Mouse (Mus musculus): ENCODE measurements around the gene Vps35l. TPM values are rescaled to one million over a fixed set of nuclear protein-coding genes. Genes with fewer than 3 reads are reported as not detected.

Gene Vps35l
- polyA plus RNA-seq, 1 experiment from 2014 or later = 67.6 TPM

- ATAC-seq (ENCODE audit: insufficient number of reproducible peaks, low FRiP score, low TSS enrichment, low read depth) = no peak
- Histone ChIP-seq H3K9me3 (replicated peaks) (no peaks in the 10 kb centered on the region), H3K27me3 (no peaks in the 10 kb centered on the region), H3K27ac (replicated peaks) (no peak overlapping the region), H3K9ac (no peak overlapping the region), H3K4me2 (replicated peaks) (no peak overlapping the region), H3K36me3 (peaks cover 54% of the 10 kb centered on the region), H3K4me3 (replicated peaks) (0 out of 2 replicates have a peak overlapping the region, but pooled peaks have one; percentile 1), H3K4me1 (peaks cover 37% of the 10 kb centered on the region)
- 87% methylated on average over 4 of the region's 4 CpGs for WGBS
These were observed 112.6 kb downstream of the Vps35l start for GRCm38 (mm10) chr7:118852611-118853010.

GRCm38 (mm10) chr7:118854606-118855005 is 114.6 kb downstream of the Vps35l start:
- Histone ChIP-seq H3K4me3 (replicated peaks) (peak overlapping the region; percentile 91), H3K4me2 (replicated peaks) (peak overlapping the region; percentile 67), H3K4me1 (peaks cover 34% of the 10 kb centered on the region), H3K9ac (peak overlapping the region; percentile 68), H3K9me3 (replicated peaks) (no peaks in the 10 kb centered on the region), H3K27me3 (no peaks in the 10 kb centered on the region), H3K27ac (replicated peaks) (no peak overlapping the region), H3K36me3 (peaks cover 34% of the 10 kb centered on the region)
- ATAC-seq (ENCODE audit: insufficient number of reproducible peaks, low FRiP score, low TSS enrichment, low read depth) = no peak
- WGBS = 8% methylated on average over 3 of the region's 3 CpGs

DNA sequence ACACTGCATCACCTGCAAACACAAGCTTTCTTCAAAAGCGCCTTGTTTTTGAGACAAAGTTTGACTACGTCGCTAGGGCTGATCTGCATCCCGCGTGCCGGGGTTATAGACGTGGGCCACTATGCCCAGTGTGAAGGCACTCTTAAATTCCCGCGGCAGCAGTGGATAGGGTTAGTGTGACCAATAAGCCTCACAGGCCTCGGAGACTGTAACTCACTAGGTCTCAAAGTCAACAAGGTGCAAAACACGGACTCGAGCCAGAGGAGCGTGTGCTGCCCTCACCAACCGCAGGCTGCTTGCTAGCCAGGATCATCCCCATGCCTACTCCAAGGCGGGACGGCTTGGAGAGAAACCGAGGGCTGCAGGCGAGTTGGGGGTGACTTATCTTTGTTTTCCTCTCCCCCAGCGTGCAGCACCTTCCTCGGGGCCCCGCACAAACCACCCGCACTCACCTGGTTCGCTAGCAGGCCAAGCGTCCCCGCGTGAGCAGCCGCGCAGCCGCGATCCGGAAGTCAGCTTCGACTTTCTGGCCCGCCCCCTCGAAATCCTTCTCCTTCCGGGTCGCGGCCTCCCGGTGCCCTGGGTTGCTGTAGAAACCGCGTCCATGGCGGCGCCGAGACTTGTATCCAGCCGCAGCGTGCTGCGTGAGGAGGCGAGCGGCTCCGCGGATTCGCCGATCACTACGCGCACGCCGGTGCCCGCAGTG is 115.3 kb downstream of the Vps35l start, which contains the start of gene Iqck:
Iqck (plus strand) TSS at position 582 of the 706 bp plus-strand sequence.
- Histone ChIP-seq H3K4me1 (peaks cover 31% of the 10 kb centered on the region), H3K36me3 (peaks cover 29% of the 10 kb centered on the region), H3K4me2 (replicated peaks) (peak within 1 kb of the TSS; percentile 67), H3K27me3 (no peaks in the 10 kb centered on the region), H3K9me3 (replicated peaks) (no peaks in the 10 kb centered on the region), H3K9ac (peak within 1 kb of the TSS; percentile 68), H3K4me3 (replicated peaks) (peak within 1 kb of the TSS; percentile 91), H3K27ac (replicated peaks) (peak within 1 kb of the TSS; percentile 82)
- under 1% methylated on average over 57 of the region's 57 CpGs for WGBS
- ATAC-seq (ENCODE audit: insufficient number of reproducible peaks, low FRiP score, low TSS enrichment, low read depth) = peak; percentile 92

DNA sequence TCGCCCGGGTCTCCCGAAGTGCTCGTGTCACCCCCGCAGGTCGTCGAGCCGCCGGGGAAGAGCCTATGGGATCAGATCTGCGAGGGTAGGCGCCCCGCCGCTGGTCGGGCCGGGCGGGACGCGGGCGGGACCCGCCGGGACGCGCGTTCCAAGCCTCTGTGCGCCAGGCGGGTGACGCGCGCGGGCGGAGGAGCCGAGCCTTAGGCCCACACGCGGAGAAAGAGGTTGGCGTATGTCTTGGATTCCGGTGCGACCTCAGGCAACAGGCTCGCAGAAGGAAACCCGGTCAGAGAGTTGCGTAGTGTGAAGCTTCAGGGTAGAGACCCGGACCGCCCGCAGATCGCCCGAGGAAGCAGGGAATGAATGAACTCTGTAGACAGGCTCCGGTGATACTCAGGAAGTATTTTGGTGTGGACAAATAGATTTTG is 115.9 kb downstream of the Vps35l start, which contains the start of gene Knop1:
Knop1 (minus strand) TSS at position 378 of the 428 bp plus-strand sequence.
- Histone ChIP-seq H3K27ac (replicated peaks) (peak within 1 kb of the TSS; percentile 82), H3K9ac (peak within 1 kb of the TSS; percentile 68), H3K9me3 (replicated peaks) (no peaks in the 10 kb centered on the region), H3K36me3 (peaks cover 23% of the 10 kb centered on the region), H3K4me1 (peaks cover 25% of the 10 kb centered on the region), H3K27me3 (no peaks in the 10 kb centered on the region), H3K4me2 (replicated peaks) (peak within 1 kb of the TSS; percentile 67), H3K4me3 (replicated peaks) (peak within 1 kb of the TSS; percentile 91)
- under 1% methylated on average over 46 of the region's 46 CpGs for WGBS
- ATAC-seq (ENCODE audit: insufficient number of reproducible peaks, low FRiP score, low TSS enrichment, low read depth) = peak; percentile 79

- Histone ChIP-seq H3K27ac (replicated peaks) (no peak overlapping the region), H3K4me1 (peaks cover 21% of the 10 kb centered on the region), H3K9ac (no peak overlapping the region), H3K36me3 (no peaks in the 10 kb centered on the region), H3K27me3 (no peaks in the 10 kb centered on the region), H3K9me3 (replicated peaks) (no peaks in the 10 kb centered on the region), H3K4me3 (replicated peaks) (no peak overlapping the region), H3K4me2 (replicated peaks) (no peak overlapping the region)
- ATAC-seq (ENCODE audit: insufficient number of reproducible peaks, low FRiP score, low TSS enrichment, low read depth) = no peak
- 100% methylated on average over 1 of the region's 1 CpGs for WGBS
These were observed 118.6 kb downstream of the Vps35l start for GRCm38 (mm10) chr7:118858640-118859039.

GRCm38 (mm10) chr7:118865362-118865761 is 125.3 kb downstream of the Vps35l start:
- no peak overlapping the region for H3K27ac ChIP-seq (replicated peaks)
- no peak overlapping the region for H3K9ac ChIP-seq
- no peak overlapping the region for H3K4me3 ChIP-seq (replicated peaks)
- ATAC-seq (ENCODE audit: insufficient number of reproducible peaks, low FRiP score, low TSS enrichment, low read depth) = no peak
- no peaks in the 10 kb centered on the region for H3K27me3 ChIP-seq
- H3K4me1 ChIP-seq = no peaks in the 10 kb centered on the region
- 70% methylated on average over 2 of the region's 2 CpGs for WGBS
- H3K36me3 ChIP-seq = no peaks in the 10 kb centered on the region
- H3K9me3 ChIP-seq (replicated peaks) = no peaks in the 10 kb centered on the region
- H3K4me2 ChIP-seq (replicated peaks) = no peak overlapping the region

DNA sequence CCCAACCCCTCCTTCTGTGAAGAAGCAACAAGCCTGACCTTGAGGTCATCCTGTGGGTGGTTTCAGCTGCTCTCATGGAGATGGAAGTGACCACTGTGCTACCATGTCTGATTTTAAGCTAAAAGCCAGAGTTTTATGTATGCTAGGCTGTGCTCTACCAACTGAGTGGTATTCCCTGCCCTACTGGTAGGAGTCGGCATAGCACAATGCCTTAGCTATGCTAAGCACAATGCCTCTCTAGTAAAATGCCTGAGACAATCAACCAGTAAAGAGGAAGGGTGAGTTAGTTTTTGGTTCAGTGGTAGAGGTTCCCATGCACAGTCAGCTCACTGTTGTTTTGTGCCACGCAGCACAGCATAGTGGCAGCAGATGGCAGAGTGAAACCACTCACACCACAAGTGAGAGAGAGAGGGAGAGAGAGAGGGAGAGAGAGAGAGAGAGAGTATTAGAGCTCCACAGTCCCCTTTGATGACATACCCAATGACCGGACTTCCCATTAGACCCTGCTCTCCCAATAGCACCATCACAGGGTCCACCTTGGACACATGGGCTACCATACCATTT is 139.5 kb downstream of the Vps35l start:
- Histone ChIP-seq H3K27ac (replicated peaks) (no peak overlapping the region), H3K9me3 (replicated peaks) (no peaks in the 10 kb centered on the region), H3K4me3 (replicated peaks) (no peak overlapping the region), H3K4me2 (replicated peaks) (no peak overlapping the region), H3K9ac (no peak overlapping the region), H3K36me3 (no peaks in the 10 kb centered on the region), H3K4me1 (peaks cover 7% of the 10 kb centered on the region; the same call in 1 of the 2 replicates), H3K27me3 (no peaks in the 10 kb centered on the region)
- 79% methylated on average over 3 of the region's 3 CpGs for WGBS
- no peak for ATAC-seq (ENCODE audit: insufficient number of reproducible peaks, low FRiP score, low TSS enrichment, low read depth)

- no peaks in the 10 kb centered on the region for H3K36me3 ChIP-seq
- no peak overlapping the region for H3K9ac ChIP-seq
- no peak overlapping the region; the same call in 1 of the 2 replicates for H3K27ac ChIP-seq (replicated peaks)
- no peaks in the 10 kb centered on the region for H3K27me3 ChIP-seq
- peaks cover 14% of the 10 kb centered on the region; the same call in 1 of the 2 replicates for H3K4me1 ChIP-seq
- ATAC-seq (ENCODE audit: insufficient number of reproducible peaks, low FRiP score, low TSS enrichment, low read depth) = no peak
- no peak overlapping the region for H3K4me2 ChIP-seq (replicated peaks)
- WGBS = 62% methylated on average over 4 of the region's 4 CpGs
- no peaks in the 10 kb centered on the region for H3K9me3 ChIP-seq (replicated peaks)
- H3K4me3 ChIP-seq (replicated peaks) = no peak overlapping the region
These were observed 143.9 kb downstream of the Vps35l start for GRCm38 (mm10) chr7:118883957-118884356.

DNA sequence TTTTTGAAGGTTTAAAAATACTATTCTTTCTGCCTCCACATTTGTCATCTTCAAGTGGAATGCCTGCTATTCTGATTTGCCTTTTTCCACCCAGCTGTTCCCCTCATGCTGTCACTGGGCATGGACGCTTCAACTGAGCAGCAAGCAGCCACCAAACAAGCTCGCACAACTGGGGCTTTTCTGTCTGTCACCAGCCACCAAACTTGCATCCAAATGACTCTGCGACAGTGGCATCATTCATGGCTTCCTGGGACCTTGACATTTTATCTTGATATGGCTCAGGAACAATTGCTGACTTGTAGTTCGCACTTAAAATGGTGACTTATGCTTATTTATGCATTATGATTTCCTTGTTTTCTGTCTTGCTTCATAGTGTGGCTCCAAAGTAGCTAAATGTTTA is 144.9 kb downstream of the Vps35l start:
- Histone ChIP-seq H3K27me3 (no peaks in the 10 kb centered on the region), H3K4me3 (replicated peaks) (no peak overlapping the region), H3K4me1 (0 out of 2 replicates have a peak, but pooled peaks cover 17% of the 10 kb centered on the region), H3K4me2 (replicated peaks) (no peak overlapping the region), H3K9me3 (replicated peaks) (no peaks in the 10 kb centered on the region), H3K9ac (no peak overlapping the region), H3K27ac (replicated peaks) (no peak overlapping the region), H3K36me3 (no peaks in the 10 kb centered on the region)
- 64% methylated on average over 4 of the region's 4 CpGs for WGBS
- ATAC-seq (ENCODE audit: insufficient number of reproducible peaks, low FRiP score, low TSS enrichment, low read depth) = no peak

DNA sequence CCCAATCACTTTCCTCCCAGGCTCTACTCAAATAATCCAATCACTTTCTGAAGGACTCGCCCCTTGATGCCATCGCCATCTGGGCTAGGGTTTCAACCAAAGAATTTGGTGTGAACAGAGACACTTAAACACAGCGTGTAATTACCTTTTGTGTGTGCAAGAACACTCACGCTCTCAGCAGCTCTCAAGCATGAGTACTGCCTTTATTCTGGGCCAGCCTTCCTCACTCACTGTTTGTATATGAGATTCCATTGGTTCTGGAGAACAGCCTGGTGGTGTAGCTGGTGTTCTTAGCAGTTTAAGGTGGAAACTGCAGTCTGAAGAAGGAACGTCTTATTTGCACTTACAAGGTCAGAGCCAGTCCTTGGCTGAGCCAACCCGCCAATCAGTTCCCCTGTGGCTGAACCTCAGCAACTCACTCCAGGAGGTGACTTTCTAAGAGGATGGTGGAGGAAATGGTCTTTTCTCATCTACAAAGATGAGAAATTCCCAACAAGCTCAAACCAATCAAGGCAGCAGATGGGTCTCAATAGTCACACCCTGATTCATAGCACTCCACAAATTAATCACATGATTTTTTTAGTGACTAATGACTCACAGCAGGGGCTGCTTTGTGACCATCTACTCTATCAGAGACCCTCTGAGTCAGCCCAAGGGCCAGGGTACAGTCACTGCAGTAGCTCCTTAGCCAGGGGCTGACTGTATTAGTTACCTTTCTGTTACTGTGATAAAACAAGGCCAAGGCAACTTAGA is 147.5 kb downstream of the Vps35l start:
- ATAC-seq (ENCODE audit: insufficient number of reproducible peaks, low FRiP score, low TSS enrichment, low read depth) = no peak
- Histone ChIP-seq H3K27me3 (no peaks in the 10 kb centered on the region), H3K9me3 (replicated peaks) (no peaks in the 10 kb centered on the region), H3K9ac (no peak overlapping the region), H3K4me1 (0 out of 2 replicates have a peak, but pooled peaks cover 17% of the 10 kb centered on the region), H3K36me3 (no peaks in the 10 kb centered on the region), H3K4me2 (replicated peaks) (no peak overlapping the region), H3K27ac (replicated peaks) (no peak overlapping the region), H3K4me3 (replicated peaks) (no peak overlapping the region)
- 35% methylated on average over 6 of the region's 6 CpGs for WGBS

Measured in embryonic facial prominence, embryonic 15.5 days (tissue).